Mouse (Mus musculus) lung, embryonic 16.5 days (tissue): ENCODE data around the gene Nos1ap. TPM values are rescaled to one million over a fixed set of nuclear protein-coding genes. Genes with fewer than 3 reads are reported as not detected.

Experiments used
- ATAC-seq: fragments of 200-750 bp; cut with Nextera tagmentation; 2 replicates; pipeline ENCODE4 v1.8.0; 2017; ENCODE audit warnings: low read depth, mild to moderate bottlenecking, moderate library complexity
- H3K27ac ChIP-seq: fragments of 300-500 bp; sonication (generic); 2 replicates; pipeline ENCODE4 v1.5.1; 2014; ENCODE audit warnings: mild to moderate bottlenecking, control low read depth, low read length
- H3K27me3 ChIP-seq: fragments of 300-500 bp; sonication (generic); 2 replicates; pipeline ENCODE4 v1.6.1; 2014; ENCODE audit warnings: low read depth, low read length, mixed read lengths; ENCODE audit not compliant: control insufficient read depth, insufficient read depth
- H3K36me3 ChIP-seq: fragments of 300-500 bp; sonication (generic); 2 replicates; pipeline ENCODE4 v1.6.1; 2014; ENCODE audit warnings: low read length; ENCODE audit not compliant: control insufficient read depth, insufficient read depth
- H3K4me1 ChIP-seq: fragments of 300-500 bp; sonication (generic); replicated peaks from 2 replicates; pipeline ENCODE4 v1.6.1; 2014; ENCODE audit warnings: low read length, mixed read lengths; ENCODE audit not compliant: control insufficient read depth, insufficient read depth
- H3K4me2 ChIP-seq: fragments of 300-500 bp; sonication (generic); 2 replicates; pipeline ENCODE4 v1.6.1; 2014; ENCODE audit warnings: low read depth, low read length, control low read depth
- H3K4me3 ChIP-seq: fragments of 300-500 bp; sonication (generic); 2 replicates; pipeline ENCODE4 v1.5.1; 2014; ENCODE audit warnings: mild to moderate bottlenecking, low read length, control low read depth
- H3K9ac ChIP-seq: fragments of 300-500 bp; sonication (generic); 2 replicates; pipeline ENCODE4 v1.6.1; 2014; ENCODE audit warnings: low read length, control low read depth
- H3K9me3 ChIP-seq: fragments of 300-500 bp; sonication (generic); 2 replicates; pipeline ENCODE4 v1.6.1; 2016; ENCODE audit warnings: low read length; ENCODE audit not compliant: control insufficient read depth
- WGBS: fragments of 180-500 bp; shearing (Covaris S2); extraction: QIAGEN DNeasy Blood & Tissue Kit; methylation state at CpG from one replicate; pipeline ENCODE4 v1.1.7; 2014; 5-methylcytosine and 5-hydroxymethylcytosine counted together
- polyA plus RNA-seq: library from polyadenylated mRNA; unstranded; fragments of >200 nt; fragmentation: Nextera tagmentation; extraction: Ambion mirVana; gene quantifications from 2 replicates; pipeline ENCODE4 v1.2.1, GENCODE M21; 2015

Nos1ap gene
- polyA plus RNA-seq, 1 experiment from 2014 or later, result 7.1 TPM

- no peak overlapping the region for H3K27ac ChIP-seq
Observed at GRCm38 (mm10) chr1:170539507-170539906, 50.2 kb downstream of the Nos1ap start.

GRCm38 (mm10) chr1:170538481-170539061, 51.1 kb downstream of the Nos1ap start:
- Histone ChIP-seq H3K9ac (no peak overlapping the region), H3K27ac (no peak overlapping the region), H3K4me1 (no peaks in the 10 kb centered on the region), H3K36me3 (no peaks in the 10 kb centered on the region), H3K4me3 (no peak overlapping the region), H3K27me3 (no peaks in the 10 kb centered on the region), H3K4me2 (no peak overlapping the region), H3K9me3 (no peaks in the 10 kb centered on the region)
- ATAC-seq, result no peak
- WGBS, result 66% methylated on average over 9 of the region's 9 CpGs

More at GRCm38 (mm10) chr1:170539507-170539906, 50.2 kb downstream of the Nos1ap start:
- WGBS, result 68% methylated on average over 3 of the region's 3 CpGs
- no peak for ATAC-seq
- no peak overlapping the region for H3K4me3 ChIP-seq
- H3K9me3 ChIP-seq, result no peaks in the 10 kb centered on the region
- H3K27me3 ChIP-seq, result no peaks in the 10 kb centered on the region
- H3K9ac ChIP-seq, result no peak overlapping the region
- no peak overlapping the region for H3K4me2 ChIP-seq
- H3K36me3 ChIP-seq, result no peaks in the 10 kb centered on the region
- no peaks in the 10 kb centered on the region for H3K4me1 ChIP-seq

- no peak for ATAC-seq
- no peaks in the 10 kb centered on the region for H3K4me1 ChIP-seq
- WGBS, result 87% methylated on average over 3 of the region's 3 CpGs
Observed at GRCm38 (mm10) chr1:170536344-170536743, 53.3 kb downstream of the Nos1ap start.

GRCm38 (mm10) chr1:170535221-170535620, 54.4 kb downstream of the Nos1ap start:
- Histone ChIP-seq H3K36me3 (no peaks in the 10 kb centered on the region), H3K27me3 (no peaks in the 10 kb centered on the region), H3K4me3 (no peak overlapping the region), H3K4me1 (no peaks in the 10 kb centered on the region), H3K9me3 (no peaks in the 10 kb centered on the region), H3K4me2 (no peak overlapping the region), H3K27ac (no peak overlapping the region), H3K9ac (no peak overlapping the region)
- no peak for ATAC-seq
- WGBS, result 74% methylated on average over 2 of the region's 2 CpGs

More at GRCm38 (mm10) chr1:170536344-170536743, 53.3 kb downstream of the Nos1ap start:
- no peak overlapping the region for H3K4me2 ChIP-seq
- H3K9me3 ChIP-seq, result no peaks in the 10 kb centered on the region
- H3K36me3 ChIP-seq, result no peaks in the 10 kb centered on the region
- no peaks in the 10 kb centered on the region for H3K27me3 ChIP-seq
- no peak overlapping the region for H3K4me3 ChIP-seq
- H3K27ac ChIP-seq, result no peak overlapping the region
- no peak overlapping the region for H3K9ac ChIP-seq

- Histone ChIP-seq H3K36me3 (no peaks in the 10 kb centered on the region), H3K9me3 (no peaks in the 10 kb centered on the region), H3K27me3 (no peaks in the 10 kb centered on the region), H3K9ac (no peak overlapping the region), H3K4me2 (no peak overlapping the region), H3K4me1 (no peaks in the 10 kb centered on the region), H3K4me3 (no peak overlapping the region), H3K27ac (no peak overlapping the region)
- 85% methylated on average over 2 of the region's 2 CpGs for WGBS
- ATAC-seq, result no peak
Observed at GRCm38 (mm10) chr1:170531286-170531685, 58.4 kb downstream of the Nos1ap start.

- Histone ChIP-seq H3K36me3 (no peaks in the 10 kb centered on the region), H3K4me2 (no peak overlapping the region), H3K4me1 (no peaks in the 10 kb centered on the region), H3K9ac (no peak overlapping the region), H3K4me3 (no peak overlapping the region), H3K9me3 (no peaks in the 10 kb centered on the region), H3K27me3 (no peaks in the 10 kb centered on the region), H3K27ac (no peak overlapping the region)
- no peak for ATAC-seq
- 80% methylated on average over 4 of the region's 4 CpGs for WGBS
Observed at GRCm38 (mm10) chr1:170530456-170530855, 59.2 kb downstream of the Nos1ap start.

- H3K9me3 ChIP-seq, result peaks cover 4% of the 10 kb centered on the region
- H3K27ac ChIP-seq, result no peak overlapping the region
- no peaks in the 10 kb centered on the region for H3K36me3 ChIP-seq
- no peaks in the 10 kb centered on the region for H3K27me3 ChIP-seq
- no peak overlapping the region for H3K9ac ChIP-seq
- H3K4me2 ChIP-seq, result no peak overlapping the region
- no peaks in the 10 kb centered on the region; the same call in 1 of the 2 replicates for H3K4me1 ChIP-seq
- WGBS, result 79% methylated on average over 5 of the region's 5 CpGs
- no peak for ATAC-seq
- no peak overlapping the region for H3K4me3 ChIP-seq
Observed at GRCm38 (mm10) chr1:170522891-170523290, 66.8 kb downstream of the Nos1ap start.

GRCm38 (mm10) chr1:170521520-170522205, 68.0 kb downstream of the Nos1ap start:
- WGBS, result 56% methylated on average over 6 of the region's 6 CpGs

GRCm38 (mm10) chr1:170520206-170520605, 69.5 kb downstream of the Nos1ap start:
- no peak for ATAC-seq
- no peak overlapping the region for H3K4me2 ChIP-seq
- H3K9me3 ChIP-seq, result peaks cover 4% of the 10 kb centered on the region
- no peaks in the 10 kb centered on the region; the same call in 1 of the 2 replicates for H3K4me1 ChIP-seq
- H3K27ac ChIP-seq, result no peak overlapping the region
- H3K4me3 ChIP-seq, result no peak overlapping the region
- no peaks in the 10 kb centered on the region for H3K36me3 ChIP-seq
- H3K9ac ChIP-seq, result no peak overlapping the region
- no peaks in the 10 kb centered on the region for H3K27me3 ChIP-seq
- 78% methylated on average over 4 of the region's 4 CpGs for WGBS

More at GRCm38 (mm10) chr1:170521520-170522205, 68.0 kb downstream of the Nos1ap start:
- Histone ChIP-seq H3K9ac (no peak overlapping the region), H3K9me3 (peaks cover 4% of the 10 kb centered on the region), H3K4me2 (no peak overlapping the region), H3K4me3 (no peak overlapping the region), H3K4me1 (no peaks in the 10 kb centered on the region; the same call in 1 of the 2 replicates), H3K27me3 (no peaks in the 10 kb centered on the region), H3K36me3 (no peaks in the 10 kb centered on the region), H3K27ac (no peak overlapping the region)
- ATAC-seq, result 0 out of 2 replicates have a peak, but pooled peaks have one; percentile 38
